Mouse (Mus musculus) ES-E14 (cell line): ENCODE results near the gene Tnfrsf9. TPM values are rescaled to one million over a fixed set of nuclear protein-coding genes. Genes with fewer than 3 reads are reported as not detected.
A peak's percentile ranks its signal among the peaks of the same experiment; 100 is the strongest.

Experiments used
- DNase-seq: peaks from one replicate; pipeline ENCODE4 v3.0.0-alpha.2; 2013; ENCODE audit warnings: low read depth, low spot score
- H3K27ac ChIP-seq: 2 replicates; pipeline ENCODE4 v1.5.1; 2012; ENCODE audit warnings: low read depth, mild to moderate bottlenecking, low read length, moderate library complexity, mixed read lengths; ENCODE audit not compliant: poor library complexity, insufficient read depth, severe bottlenecking
- H3K36me3 ChIP-seq: 2 replicates; pipeline ENCODE4 v1.6.1; 2012; ENCODE audit warnings: mild to moderate bottlenecking, low read length, moderate library complexity, mixed read lengths; ENCODE audit not compliant: control insufficient read depth, poor library complexity, insufficient read depth, severe bottlenecking
- H3K4me1 ChIP-seq, 2 experiments: fragments of 150-350 bp in 1 of 2; sonication (generic) in 1 of 2; 2 replicates each; pipeline ENCODE4 v1.6.1; 2012; ENCODE audit warnings: low read length in 2 of 2, mild to moderate bottlenecking in 1 of 2, mixed read lengths in 1 of 2; ENCODE audit not compliant: control insufficient read depth in 2 of 2, insufficient read depth in 2 of 2, poor library complexity in 1 of 2
- H3K4me3 ChIP-seq, 2 experiments: fragments of 150-350 bp in 1 of 2; sonication (generic) in 1 of 2; 2 replicates each; pipeline ENCODE4 v1.5.1; 2012; ENCODE audit warnings: low read length in 2 of 2, low read depth in 1 of 2, mild to moderate bottlenecking in 1 of 2, mixed read lengths in 1 of 2; ENCODE audit not compliant: insufficient read depth in 1 of 2, poor library complexity in 1 of 2, severe bottlenecking in 1 of 2
- H3K9ac ChIP-seq: 2 replicates; pipeline ENCODE4 v1.6.1; 2012; ENCODE audit warnings: low read depth, mild to moderate bottlenecking, low read length, mixed read lengths; ENCODE audit not compliant: poor library complexity, insufficient read depth, severe bottlenecking
- H3K9me3 ChIP-seq: fragments of 150-350 bp; sonication (generic); 2 replicates; pipeline ENCODE4 v1.6.1; 2012; ENCODE audit warnings: low read depth, mild to moderate bottlenecking, low read length; ENCODE audit not compliant: control insufficient read depth, insufficient read depth
- CHD2 ChIP-seq: IDR thresholded peaks from 2 replicates; pipeline ENCODE4 v1.6.1; 2014; ENCODE audit warnings: mild to moderate bottlenecking, low read depth, low read length, inconsistent platforms
- HCFC1 ChIP-seq: IDR thresholded peaks from 2 replicates; pipeline ENCODE4 v1.6.1; 2012; ENCODE audit warnings: low read length, inconsistent platforms, borderline replicate concordance; ENCODE audit not compliant: insufficient read depth
- MAFK ChIP-seq: IDR thresholded peaks from 2 replicates; pipeline ENCODE4 v1.6.1; 2014; ENCODE audit warnings: mild to moderate bottlenecking, low read depth, low read length, inconsistent platforms; ENCODE audit not compliant: insufficient read depth
- ZC3H11A ChIP-seq: IDR thresholded peaks from 2 replicates; pipeline ENCODE4 v1.6.1; 2012; ENCODE audit warnings: low read depth, mild to moderate bottlenecking, inconsistent platforms, low read length, borderline replicate concordance
- ZNF384 ChIP-seq: IDR thresholded peaks from 2 replicates; pipeline ENCODE4 v1.6.1; 2012; ENCODE audit warnings: low read depth, low read length, inconsistent platforms
- in situ Hi-C, 2 experiments: fragments of 600-800 bp; cut with MboI; formaldehyde crosslinking; loops; one replicate each; pipeline ENCODE4 v1.15.1; 2025; ENCODE audit warnings: low sequenced_read_pairs in 2 of 2, inconsistent platforms in 1 of 2; ENCODE audit not compliant: unreplicated experiment in 2 of 2
- total RNA-seq: library from RNA; depleted of rRNA; stranded (reverse); fragments of 300-350 nt; gene quantifications from 2 replicates; pipeline ENCODE4 v1.2.3, GENCODE M21; 2012

Tnfrsf9 gene
- total RNA-seq, 1 experiment: 0.27 TPM

GRCm38 (mm10) chr4:150937293-150938062, 23.1 kb downstream of the Tnfrsf9 start:
- peak overlapping the region in 1 of 2 experiments; percentile 16; a peak in 1 of 4 replicates for H3K4me3 ChIP-seq
- in situ Hi-C loops: no loop called here
- no peak overlapping the region for H3K27ac ChIP-seq
- peak; percentile 35 for DNase-seq
- H3K9ac ChIP-seq: no peak overlapping the region
- TF ChIP-seq ZC3H11A: no peak
- no peak for TF ChIP-seq HCFC1
- peak; percentile 44; the same call in 1 of the 2 replicates for TF ChIP-seq ZNF384
- peaks cover 0 to 4% of the 10 kb centered on the region in 2 experiments; a peak in 2 of 4 replicates for H3K4me1 ChIP-seq
- H3K36me3 ChIP-seq: no peaks in the 10 kb centered on the region
- no peaks in the 10 kb centered on the region for H3K9me3 ChIP-seq

- in situ Hi-C loops: no loop called here
- H3K27ac ChIP-seq: no peak overlapping the region
These were observed 23.7 kb downstream of the Tnfrsf9 start for GRCm38 (mm10) chr4:150938063-150938452.

GRCm38 (mm10) chr4:150939991-150940651, 25.8 kb downstream of the Tnfrsf9 start:
- peak; percentile 34 for DNase-seq
- peak overlapping the region in 1 of 2 experiments; percentile 31; a peak in 2 of 4 replicates for H3K4me3 ChIP-seq
- in situ Hi-C loops: no loop called here
- H3K9me3 ChIP-seq: no peaks in the 10 kb centered on the region
- no peak overlapping the region for H3K27ac ChIP-seq
- peaks cover 0 to 7% of the 10 kb centered on the region in 2 experiments; a peak in 2 of 4 replicates for H3K4me1 ChIP-seq
- no peak overlapping the region for H3K9ac ChIP-seq
- H3K36me3 ChIP-seq: no peaks in the 10 kb centered on the region
- TF ChIP-seq CHD2 (no peak), HCFC1 (no peak), MAFK (no peak)

More at GRCm38 (mm10) chr4:150938063-150938452, 23.7 kb downstream of the Tnfrsf9 start:
- Histone ChIP-seq H3K4me1 (peaks cover 0 to 7% of the 10 kb centered on the region in 2 experiments; a peak in 2 of 4 replicates), H3K9me3 (no peaks in the 10 kb centered on the region), H3K9ac (no peak overlapping the region), H3K36me3 (no peaks in the 10 kb centered on the region), H3K4me3 (peak overlapping the region in 1 of 2 experiments; percentile 16; a peak in 1 of 4 replicates)
- TF ChIP-seq CHD2 (no peak), HCFC1 (no peak), MAFK (no peak), ZNF384 (no peak), ZC3H11A (no peak)
- DNase-seq: no peak

- Histone ChIP-seq H3K9me3 (no peaks in the 10 kb centered on the region), H3K4me3 (no peak overlapping the region), H3K9ac (no peak overlapping the region), H3K27ac (no peak overlapping the region), H3K36me3 (no peaks in the 10 kb centered on the region), H3K4me1 (peaks cover 0 to 7% of the 10 kb centered on the region in 2 experiments; a peak in 1 of 4 replicates)
- DNase-seq: no peak
- in situ Hi-C loops: no loop called here
- TF ChIP-seq ZNF384 (no peak), CHD2 (no peak), ZC3H11A (no peak), MAFK (no peak), HCFC1 (no peak)
These were observed 30.3 kb downstream of the Tnfrsf9 start for GRCm38 (mm10) chr4:150944707-150945106.
